Mouse (Mus musculus) liver, postnatal 0 days (tissue): ENCODE results near the gene Ppp1r15a.

Experiments used
- CTCF ChIP-seq: sonication (generic); IDR thresholded peaks from 2 replicates; pipeline ENCODE4 v1.5.1; 2016; ENCODE audit warnings: antibody characterized with exemption, low read depth
- EP300 ChIP-seq: IDR thresholded peaks from 2 replicates; pipeline ENCODE4 v1.6.1; 2016; ENCODE audit warnings: antibody characterized with exemption, low read depth, mild to moderate bottlenecking

GRCm38 (mm10) chr7:45549641-45550436 is 23.8 kb upstream of the Ppp1r15a start:
- TF ChIP-seq CTCF, result no peak
- no peak for TF ChIP-seq EP300
